Mouse (Mus musculus): ENCODE data around the gene Cetn4. TPM values are rescaled to one million over a fixed set of nuclear protein-coding genes. Genes with fewer than 3 reads are reported as not detected.

Cetn4 gene
- polyA plus RNA-seq, 1 experiment from 2014 or later, result 1.1 TPM

GRCm38 (mm10) chr3:37283234-37283633 lies 29.3 kb downstream of the Cetn4 start:
- Histone ChIP-seq H3K4me1 (ENCODE audit: control insufficient read depth, insufficient read depth, low read length) (no peaks in the 10 kb centered on the region), H3K27ac (ENCODE audit: low read length) (no peak overlapping the region), H3K4me2 (ENCODE audit: low read depth, low read length) (no peak overlapping the region), H3K36me3 (ENCODE audit: control insufficient read depth, insufficient read depth, low read length) (no peaks in the 10 kb centered on the region), H3K9ac (ENCODE audit: low read depth, low read length) (no peak overlapping the region), H3K9me3 (ENCODE audit: control insufficient read depth, low read length) (no peaks in the 10 kb centered on the region), H3K27me3 (replicated peaks; ENCODE audit: control insufficient read depth, insufficient read depth, low read length) (no peaks in the 10 kb centered on the region), H3K4me3 (ENCODE audit: low read length) (no peak overlapping the region)
- 73% methylated on average over 4 of the region's 4 CpGs for WGBS
- ATAC-seq, result no peak

- WGBS, result 82% methylated on average over 11 of the region's 11 CpGs
- H3K27me3 ChIP-seq (replicated peaks; ENCODE audit: control insufficient read depth, insufficient read depth, low read length), result no peaks in the 10 kb centered on the region
- H3K4me2 ChIP-seq (ENCODE audit: low read depth, low read length), result no peak overlapping the region
- H3K9me3 ChIP-seq (ENCODE audit: control insufficient read depth, low read length), result no peaks in the 10 kb centered on the region
- H3K36me3 ChIP-seq (ENCODE audit: control insufficient read depth, insufficient read depth, low read length), result no peaks in the 10 kb centered on the region
- no peak for ATAC-seq
- H3K4me1 ChIP-seq (ENCODE audit: control insufficient read depth, insufficient read depth, low read length), result no peaks in the 10 kb centered on the region
- no peak overlapping the region for H3K4me3 ChIP-seq (ENCODE audit: low read length)
- H3K9ac ChIP-seq (ENCODE audit: low read depth, low read length), result no peak overlapping the region
- H3K27ac ChIP-seq (ENCODE audit: low read length), result no peak overlapping the region
Measured at GRCm38 (mm10) chr3:37282299-37282922, 30.1 kb downstream of the Cetn4 start.

- 75% methylated on average over 8 of the region's 8 CpGs for WGBS
- no peak overlapping the region for H3K4me3 ChIP-seq (ENCODE audit: low read length)
- no peaks in the 10 kb centered on the region for H3K4me1 ChIP-seq (ENCODE audit: control insufficient read depth, insufficient read depth, low read length)
- no peak overlapping the region for H3K4me2 ChIP-seq (ENCODE audit: low read depth, low read length)
- no peak overlapping the region for H3K27ac ChIP-seq (ENCODE audit: low read length)
- no peaks in the 10 kb centered on the region for H3K27me3 ChIP-seq (replicated peaks; ENCODE audit: control insufficient read depth, insufficient read depth, low read length)
- no peaks in the 10 kb centered on the region for H3K36me3 ChIP-seq (ENCODE audit: control insufficient read depth, insufficient read depth, low read length)
- no peaks in the 10 kb centered on the region for H3K9me3 ChIP-seq (ENCODE audit: control insufficient read depth, low read length)
- no peak overlapping the region for H3K9ac ChIP-seq (ENCODE audit: low read depth, low read length)
- ATAC-seq, result no peak
Measured at GRCm38 (mm10) chr3:37280871-37281270, 31.6 kb downstream of the Cetn4 start.

DNA sequence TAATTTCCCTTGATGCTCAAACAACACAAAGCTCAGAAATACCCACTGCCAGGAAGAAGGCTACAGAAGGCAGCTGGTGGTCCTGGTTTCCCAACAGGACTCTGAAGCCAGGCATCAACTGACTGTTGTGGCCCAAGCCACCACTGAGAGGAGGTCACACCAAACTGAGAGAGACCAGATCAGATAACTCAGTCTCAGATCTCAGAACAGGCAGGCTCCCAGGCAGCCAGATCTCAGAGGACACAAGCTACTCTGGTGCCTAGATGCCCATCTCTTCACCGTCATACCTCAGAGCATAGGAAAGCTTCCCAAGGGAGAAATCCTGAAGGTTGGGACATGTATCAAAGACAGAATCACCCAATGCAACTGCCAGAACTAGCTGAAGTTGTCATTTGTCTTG lies 32.3 kb downstream of the Cetn4 start:
- no peak for ATAC-seq
- H3K4me3 ChIP-seq (ENCODE audit: low read length), result no peak overlapping the region
- no peaks in the 10 kb centered on the region for H3K27me3 ChIP-seq (replicated peaks; ENCODE audit: control insufficient read depth, insufficient read depth, low read length)
- H3K9ac ChIP-seq (ENCODE audit: low read depth, low read length), result no peak overlapping the region
- no peaks in the 10 kb centered on the region for H3K9me3 ChIP-seq (ENCODE audit: control insufficient read depth, low read length)
- H3K4me2 ChIP-seq (ENCODE audit: low read depth, low read length), result no peak overlapping the region
- 85% methylated on average over 1 of the region's 1 CpGs for WGBS
- H3K36me3 ChIP-seq (ENCODE audit: control insufficient read depth, insufficient read depth, low read length), result no peaks in the 10 kb centered on the region
- no peak overlapping the region for H3K27ac ChIP-seq (ENCODE audit: low read length)
- H3K4me1 ChIP-seq (ENCODE audit: control insufficient read depth, insufficient read depth, low read length), result no peaks in the 10 kb centered on the region

DNA sequence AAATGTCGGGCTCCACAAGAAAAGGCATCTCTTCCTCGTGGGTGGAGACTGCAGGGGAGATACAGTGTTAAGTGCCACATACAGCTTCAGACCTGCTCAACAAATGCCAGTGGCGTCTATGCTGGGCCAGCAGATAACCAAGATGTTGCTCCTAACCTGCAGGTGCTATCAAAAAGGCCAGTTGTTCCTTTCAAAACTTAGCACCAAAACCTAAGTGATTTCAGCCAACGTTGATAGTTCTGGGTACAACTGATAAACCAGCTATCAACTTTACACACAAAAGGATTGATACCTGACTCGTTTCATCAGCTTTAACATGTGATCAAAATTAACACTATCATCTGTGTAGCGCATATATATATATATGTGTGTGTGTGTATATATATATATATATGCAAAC lies 37.8 kb downstream of the Cetn4 start:
- Histone ChIP-seq H3K4me1 (ENCODE audit: control insufficient read depth, insufficient read depth, low read length) (no peaks in the 10 kb centered on the region), H3K27me3 (replicated peaks; ENCODE audit: control insufficient read depth, insufficient read depth, low read length) (no peaks in the 10 kb centered on the region), H3K4me3 (ENCODE audit: low read length) (no peak overlapping the region), H3K9ac (ENCODE audit: low read depth, low read length) (no peak overlapping the region), H3K4me2 (ENCODE audit: low read depth, low read length) (no peak overlapping the region), H3K9me3 (ENCODE audit: control insufficient read depth, low read length) (no peaks in the 10 kb centered on the region), H3K27ac (ENCODE audit: low read length) (no peak overlapping the region), H3K36me3 (ENCODE audit: control insufficient read depth, insufficient read depth, low read length) (no peaks in the 10 kb centered on the region)
- 78% methylated on average over 6 of the region's 6 CpGs for WGBS
- no peak for ATAC-seq

- Histone ChIP-seq H3K4me2 (ENCODE audit: low read depth, low read length) (no peak overlapping the region), H3K27ac (ENCODE audit: low read length) (no peak overlapping the region)
- 80% methylated on average over 7 of the region's 7 CpGs for WGBS
Measured at GRCm38 (mm10) chr3:37273092-37273491, 39.4 kb downstream of the Cetn4 start.

DNA sequence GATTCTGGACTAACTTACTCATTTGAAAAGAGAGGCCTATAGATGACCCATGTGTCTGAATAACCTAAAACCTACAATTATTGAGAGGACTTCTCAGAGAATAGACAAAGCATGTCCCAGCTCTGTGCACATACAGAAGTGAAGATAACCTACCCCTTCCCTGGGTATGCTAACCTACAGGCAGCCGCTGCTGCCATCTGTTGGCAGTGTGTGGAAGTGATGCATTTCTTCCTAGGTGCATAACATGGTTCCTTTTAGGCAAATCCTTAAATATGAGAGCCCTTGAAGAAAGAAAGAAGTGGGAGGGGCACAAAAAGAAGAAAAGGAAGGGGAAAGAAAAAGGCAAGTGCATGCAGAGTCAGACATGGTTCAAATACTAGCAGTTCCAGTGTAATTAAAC lies 41.3 kb downstream of the Cetn4 start:
- Histone ChIP-seq H3K4me1 (ENCODE audit: control insufficient read depth, insufficient read depth, low read length) (no peaks in the 10 kb centered on the region), H3K27me3 (replicated peaks; ENCODE audit: control insufficient read depth, insufficient read depth, low read length) (no peaks in the 10 kb centered on the region), H3K4me3 (ENCODE audit: low read length) (no peak overlapping the region), H3K4me2 (ENCODE audit: low read depth, low read length) (no peak overlapping the region), H3K27ac (ENCODE audit: low read length) (no peak overlapping the region), H3K9ac (ENCODE audit: low read depth, low read length) (no peak overlapping the region), H3K9me3 (ENCODE audit: control insufficient read depth, low read length) (no peaks in the 10 kb centered on the region), H3K36me3 (ENCODE audit: control insufficient read depth, insufficient read depth, low read length) (no peaks in the 10 kb centered on the region)
- WGBS, result 2% methylated on average over 1 of the region's 1 CpGs
- no peak for ATAC-seq

More at GRCm38 (mm10) chr3:37273092-37273491, 39.4 kb downstream of the Cetn4 start:
- H3K4me3 ChIP-seq (ENCODE audit: low read length), result no peak overlapping the region
- ATAC-seq, result no peak
- H3K27me3 ChIP-seq (replicated peaks; ENCODE audit: control insufficient read depth, insufficient read depth, low read length), result no peaks in the 10 kb centered on the region
- H3K36me3 ChIP-seq (ENCODE audit: control insufficient read depth, insufficient read depth, low read length), result no peaks in the 10 kb centered on the region
- H3K4me1 ChIP-seq (ENCODE audit: control insufficient read depth, insufficient read depth, low read length), result no peaks in the 10 kb centered on the region
- no peaks in the 10 kb centered on the region for H3K9me3 ChIP-seq (ENCODE audit: control insufficient read depth, low read length)
- no peak overlapping the region for H3K9ac ChIP-seq (ENCODE audit: low read depth, low read length)

DNA sequence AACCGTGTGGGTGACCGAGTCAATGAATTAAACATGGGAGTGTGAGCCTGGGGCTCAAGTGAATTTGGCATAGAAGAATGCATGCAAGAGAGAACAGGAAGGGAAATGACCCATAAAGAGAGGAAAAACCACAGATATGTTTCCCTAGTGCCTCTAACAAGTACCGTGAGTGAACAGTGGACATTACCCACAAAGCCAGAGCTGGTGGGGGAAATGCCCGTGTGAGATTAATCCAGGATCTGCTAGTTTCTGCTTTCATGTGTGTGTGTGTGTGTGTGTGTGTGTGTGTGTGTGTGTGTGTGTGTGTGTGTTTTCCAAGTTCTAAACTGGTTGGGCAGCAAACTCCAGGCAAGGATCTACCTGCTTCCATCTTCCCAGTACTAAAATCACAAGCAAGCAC lies 42.6 kb downstream of the Cetn4 start:
- no peak for ATAC-seq

GRCm38 (mm10) chr3:37268338-37268737 lies 44.2 kb downstream of the Cetn4 start:
- WGBS, result 84% methylated on average over 11 of the region's 11 CpGs
- Histone ChIP-seq H3K4me1 (ENCODE audit: control insufficient read depth, insufficient read depth, low read length) (no peaks in the 10 kb centered on the region), H3K9me3 (ENCODE audit: control insufficient read depth, low read length) (no peaks in the 10 kb centered on the region), H3K36me3 (ENCODE audit: control insufficient read depth, insufficient read depth, low read length) (no peaks in the 10 kb centered on the region), H3K9ac (ENCODE audit: low read depth, low read length) (no peak overlapping the region), H3K4me3 (ENCODE audit: low read length) (no peak overlapping the region), H3K27me3 (replicated peaks; ENCODE audit: control insufficient read depth, insufficient read depth, low read length) (no peaks in the 10 kb centered on the region), H3K4me2 (ENCODE audit: low read depth, low read length) (no peak overlapping the region), H3K27ac (ENCODE audit: low read length) (no peak overlapping the region)
- ATAC-seq, result no peak

More for the DNA sequence above, 42.6 kb downstream of the Cetn4 start:
- no peak overlapping the region for H3K9ac ChIP-seq (ENCODE audit: low read depth, low read length)
- H3K36me3 ChIP-seq (ENCODE audit: control insufficient read depth, insufficient read depth, low read length), result no peaks in the 10 kb centered on the region
- WGBS, result 79% methylated on average over 4 of the region's 4 CpGs
- H3K9me3 ChIP-seq (ENCODE audit: control insufficient read depth, low read length), result no peaks in the 10 kb centered on the region
- H3K4me3 ChIP-seq (ENCODE audit: low read length), result no peak overlapping the region
- H3K4me1 ChIP-seq (ENCODE audit: control insufficient read depth, insufficient read depth, low read length), result no peaks in the 10 kb centered on the region
- no peaks in the 10 kb centered on the region for H3K27me3 ChIP-seq (replicated peaks; ENCODE audit: control insufficient read depth, insufficient read depth, low read length)
- no peak overlapping the region for H3K27ac ChIP-seq (ENCODE audit: low read length)
- H3K4me2 ChIP-seq (ENCODE audit: low read depth, low read length), result no peak overlapping the region
